Mouse (Mus musculus): ENCODE data around the gene Ebf3. TPM values are rescaled to one million over a fixed set of nuclear protein-coding genes. Genes with fewer than 3 reads are reported as not detected.

Gene Ebf3
- polyA plus RNA-seq, 1 experiment from 2014 or later: 9.8 TPM

DNA sequence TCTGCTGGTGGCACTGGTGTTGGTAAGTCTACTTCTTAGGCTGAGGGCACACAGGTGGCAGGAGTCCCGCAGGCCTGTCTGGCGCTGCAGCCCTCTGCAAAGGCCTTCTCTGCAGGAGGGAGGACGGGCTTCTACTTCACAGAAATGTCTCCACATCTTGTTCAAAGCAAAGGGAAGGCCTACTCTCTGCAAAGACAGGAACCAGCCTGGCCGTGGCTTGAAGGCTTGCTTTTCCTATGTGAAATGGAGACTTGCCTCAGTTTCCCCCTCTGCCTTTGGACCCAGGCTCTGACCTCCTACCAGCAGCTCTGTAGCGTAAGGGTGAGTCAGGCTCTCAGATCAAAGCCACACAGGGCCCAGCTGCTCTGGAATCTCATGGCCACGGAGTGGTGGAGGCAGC is 117.7 kb downstream of the Ebf3 start:
- Histone ChIP-seq H3K9ac (ENCODE audit: low read length) (no peak overlapping the region), H3K4me2 (ENCODE audit: low read depth, severe bottlenecking) (no peak overlapping the region), H3K4me3 (ENCODE audit: low read depth, low read length) (no peak overlapping the region), H3K27me3 (ENCODE audit: control insufficient read depth, insufficient read depth, low read length) (no peaks in the 10 kb centered on the region), H3K9me3 (ENCODE audit: control insufficient read depth, low read length) (no peaks in the 10 kb centered on the region), H3K36me3 (ENCODE audit: control insufficient read depth, insufficient read depth, low read length) (0 out of 2 replicates have a peak, but pooled peaks cover 2% of the 10 kb centered on the region), H3K4me1 (ENCODE audit: control insufficient read depth, insufficient read depth, low read length) (no peaks in the 10 kb centered on the region), H3K27ac (replicated peaks; ENCODE audit: low read depth, low read length) (no peak overlapping the region)
- WGBS: 83% methylated on average over 6 of the region's 6 CpGs
- DNase-seq (ENCODE audit: low spot score): no peak
- ATAC-seq (ENCODE audit: insufficient number of reproducible peaks, low FRiP score, low TSS enrichment, low read depth): no peak

DNA sequence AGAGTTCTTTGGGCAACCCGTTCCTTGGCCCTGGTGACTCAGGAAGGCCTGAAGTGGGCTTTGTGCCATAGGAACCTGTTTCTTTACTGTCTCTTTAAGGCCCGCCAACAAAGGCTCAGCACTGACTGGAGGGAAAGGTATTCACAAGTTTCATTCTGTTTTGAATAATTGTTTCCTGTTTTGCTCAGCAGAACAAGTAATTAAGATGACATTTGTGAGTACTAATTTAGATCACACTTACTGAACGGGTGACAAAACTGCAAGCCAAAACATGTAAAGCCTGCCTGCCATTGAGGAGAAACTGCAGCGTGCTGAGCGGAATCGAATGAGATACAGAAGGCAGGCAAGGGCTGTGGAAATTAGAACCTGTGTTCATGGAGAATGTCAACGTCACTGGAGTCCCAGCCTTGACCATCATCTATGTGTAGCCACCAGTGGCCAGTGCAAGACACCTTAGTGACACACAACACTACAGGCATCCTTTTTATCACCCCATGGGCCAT is 121.4 kb downstream of the Ebf3 start:
- 64% methylated on average over 7 of the region's 7 CpGs for WGBS
- ATAC-seq (ENCODE audit: insufficient number of reproducible peaks, low FRiP score, low TSS enrichment, low read depth) (no peak), DNase-seq (ENCODE audit: low spot score) (no peak)
- no peak overlapping the region for H3K9ac ChIP-seq (ENCODE audit: low read length)
- H3K27ac ChIP-seq (replicated peaks; ENCODE audit: low read depth, low read length): no peak overlapping the region
- no peak overlapping the region for H3K4me2 ChIP-seq (ENCODE audit: low read depth, severe bottlenecking)
- no peak overlapping the region for H3K4me3 ChIP-seq (ENCODE audit: low read depth, low read length)
- H3K4me1 ChIP-seq (ENCODE audit: control insufficient read depth, insufficient read depth, low read length): no peaks in the 10 kb centered on the region
- H3K27me3 ChIP-seq (ENCODE audit: control insufficient read depth, insufficient read depth, low read length): no peaks in the 10 kb centered on the region
- H3K36me3 ChIP-seq (ENCODE audit: control insufficient read depth, insufficient read depth, low read length): no peaks in the 10 kb centered on the region
- H3K9me3 ChIP-seq (ENCODE audit: control insufficient read depth, low read length): no peaks in the 10 kb centered on the region

- H3K4me3 ChIP-seq (ENCODE audit: low read depth, low read length): no peak overlapping the region
- H3K27ac ChIP-seq (replicated peaks; ENCODE audit: low read depth, low read length): no peak overlapping the region
- H3K9me3 ChIP-seq (ENCODE audit: control insufficient read depth, low read length): no peaks in the 10 kb centered on the region
- ATAC-seq (ENCODE audit: insufficient number of reproducible peaks, low FRiP score, low TSS enrichment, low read depth) (no peak), DNase-seq (ENCODE audit: low spot score) (no peak)
- H3K36me3 ChIP-seq (ENCODE audit: control insufficient read depth, insufficient read depth, low read length): no peaks in the 10 kb centered on the region
- no peak overlapping the region for H3K4me2 ChIP-seq (ENCODE audit: low read depth, severe bottlenecking)
- WGBS: 60% methylated on average over 12 of the region's 12 CpGs
- no peaks in the 10 kb centered on the region for H3K4me1 ChIP-seq (ENCODE audit: control insufficient read depth, insufficient read depth, low read length)
- no peak overlapping the region for H3K9ac ChIP-seq (ENCODE audit: low read length)
- no peaks in the 10 kb centered on the region for H3K27me3 ChIP-seq (ENCODE audit: control insufficient read depth, insufficient read depth, low read length)
Observed at GRCm38 (mm10) chr7:137191889-137192288, 122.4 kb downstream of the Ebf3 start.

GRCm38 (mm10) chr7:137172278-137172677 is 142.0 kb downstream of the Ebf3 start:
- no peaks in the 10 kb centered on the region for H3K4me1 ChIP-seq (ENCODE audit: control insufficient read depth, insufficient read depth, low read length)
- ATAC-seq (ENCODE audit: insufficient number of reproducible peaks, low FRiP score, low TSS enrichment, low read depth): no peak
- no peaks in the 10 kb centered on the region for H3K9me3 ChIP-seq (ENCODE audit: control insufficient read depth, low read length)
- H3K27ac ChIP-seq (replicated peaks; ENCODE audit: low read depth, low read length): no peak overlapping the region
- H3K27me3 ChIP-seq (ENCODE audit: control insufficient read depth, insufficient read depth, low read length): 0 out of 2 replicates have a peak, but pooled peaks cover 2% of the 10 kb centered on the region
- no peak overlapping the region for H3K9ac ChIP-seq (ENCODE audit: low read length)
- H3K4me2 ChIP-seq (ENCODE audit: low read depth, severe bottlenecking): no peak overlapping the region
- no peaks in the 10 kb centered on the region for H3K36me3 ChIP-seq (ENCODE audit: control insufficient read depth, insufficient read depth, low read length)
- H3K4me3 ChIP-seq (ENCODE audit: low read depth, low read length): no peak overlapping the region
- whole genome bisulfite sequencing: 32% methylated on average over 9 of the region's 9 CpGs
- no peak for DNase-seq (ENCODE audit: low spot score)

DNA sequence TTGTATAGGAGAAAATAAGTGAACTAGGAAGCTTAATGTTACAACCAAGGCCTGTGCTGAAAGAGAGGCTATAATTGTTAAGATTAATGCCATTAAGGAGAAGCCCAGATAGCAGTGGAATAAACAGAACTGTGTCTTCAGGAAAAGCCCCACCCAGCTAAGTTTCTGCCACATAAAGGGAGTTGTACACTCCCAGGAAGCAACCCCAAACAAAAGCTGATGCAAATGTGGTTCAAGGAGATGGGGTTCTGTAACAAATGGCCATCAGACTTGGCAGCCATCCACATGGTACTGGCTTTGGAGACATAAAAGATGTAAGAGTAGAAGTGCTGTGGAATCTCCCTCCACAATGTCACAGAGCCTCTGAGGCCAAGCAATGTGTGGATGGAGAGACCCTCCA is 155.2 kb downstream of the Ebf3 start:
- Histone ChIP-seq H3K9me3 (ENCODE audit: control insufficient read depth, low read length) (no peaks in the 10 kb centered on the region), H3K27me3 (ENCODE audit: control insufficient read depth, insufficient read depth, low read length) (no peaks in the 10 kb centered on the region), H3K9ac (ENCODE audit: low read length) (no peak overlapping the region), H3K4me2 (ENCODE audit: low read depth, severe bottlenecking) (no peak overlapping the region), H3K27ac (replicated peaks; ENCODE audit: low read depth, low read length) (no peak overlapping the region), H3K4me3 (ENCODE audit: low read depth, low read length) (no peak overlapping the region), H3K36me3 (ENCODE audit: control insufficient read depth, insufficient read depth, low read length) (no peaks in the 10 kb centered on the region), H3K4me1 (ENCODE audit: control insufficient read depth, insufficient read depth, low read length) (no peaks in the 10 kb centered on the region)
- DNase-seq (ENCODE audit: low spot score) (no peak), ATAC-seq (ENCODE audit: insufficient number of reproducible peaks, low FRiP score, low TSS enrichment, low read depth) (no peak)

GRCm38 (mm10) chr7:137154623-137155022 is 159.6 kb downstream of the Ebf3 start:
- DNase-seq (ENCODE audit: low spot score) (no peak), ATAC-seq (ENCODE audit: insufficient number of reproducible peaks, low FRiP score, low TSS enrichment, low read depth) (no peak)
- no peaks in the 10 kb centered on the region for H3K36me3 ChIP-seq (ENCODE audit: control insufficient read depth, insufficient read depth, low read length)
- H3K9ac ChIP-seq (ENCODE audit: low read length): no peak overlapping the region
- 82% methylated on average over 2 of the region's 2 CpGs for WGBS
- H3K27ac ChIP-seq (replicated peaks; ENCODE audit: low read depth, low read length): no peak overlapping the region
- no peak overlapping the region for H3K4me2 ChIP-seq (ENCODE audit: low read depth, severe bottlenecking)
- H3K9me3 ChIP-seq (ENCODE audit: control insufficient read depth, low read length): no peaks in the 10 kb centered on the region
- no peaks in the 10 kb centered on the region for H3K27me3 ChIP-seq (ENCODE audit: control insufficient read depth, insufficient read depth, low read length)
- no peak overlapping the region for H3K4me3 ChIP-seq (ENCODE audit: low read depth, low read length)
- no peaks in the 10 kb centered on the region for H3K4me1 ChIP-seq (ENCODE audit: control insufficient read depth, insufficient read depth, low read length)

DNA sequence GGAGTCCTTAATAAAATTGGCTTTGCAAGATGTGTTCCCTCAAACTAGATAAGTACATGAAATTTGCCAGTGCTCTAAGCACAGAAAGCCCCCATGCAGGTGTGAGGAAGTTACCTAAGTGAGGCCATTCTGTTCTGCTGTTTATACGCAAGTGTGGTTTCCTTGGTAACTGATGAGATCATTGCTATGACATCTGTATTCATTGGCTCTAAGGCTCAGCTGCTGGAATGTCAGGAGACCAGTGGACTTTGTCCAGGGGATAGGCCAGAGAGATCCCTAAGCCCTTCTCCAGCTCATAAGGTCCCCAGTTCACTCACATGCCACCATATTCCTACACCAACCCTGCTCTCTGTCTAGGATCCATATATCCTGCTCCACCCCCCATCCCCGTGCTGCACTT is 162.4 kb downstream of the Ebf3 start:
- no peaks in the 10 kb centered on the region for H3K36me3 ChIP-seq (ENCODE audit: control insufficient read depth, insufficient read depth, low read length)
- no peak for DNase-seq (ENCODE audit: low spot score)

GRCm38 (mm10) chr7:137147101-137147500 is 167.1 kb downstream of the Ebf3 start:
- 15% methylated on average over 12 of the region's 12 CpGs for WGBS

More for the DNA sequence above, 162.4 kb downstream of the Ebf3 start:
- 81% methylated on average over 2 of the region's 2 CpGs for WGBS
- no peak for ATAC-seq (ENCODE audit: insufficient number of reproducible peaks, low FRiP score, low TSS enrichment, low read depth)
- Histone ChIP-seq H3K9ac (ENCODE audit: low read length) (no peak overlapping the region), H3K4me3 (ENCODE audit: low read depth, low read length) (no peak overlapping the region), H3K4me2 (ENCODE audit: low read depth, severe bottlenecking) (no peak overlapping the region), H3K4me1 (ENCODE audit: control insufficient read depth, insufficient read depth, low read length) (peaks cover 13% of the 10 kb centered on the region), H3K9me3 (ENCODE audit: control insufficient read depth, low read length) (no peaks in the 10 kb centered on the region), H3K27ac (replicated peaks; ENCODE audit: low read depth, low read length) (no peak overlapping the region), H3K27me3 (ENCODE audit: control insufficient read depth, insufficient read depth, low read length) (no peaks in the 10 kb centered on the region)

More at GRCm38 (mm10) chr7:137147101-137147500, 167.1 kb downstream of the Ebf3 start:
- Histone ChIP-seq H3K9ac (ENCODE audit: low read length) (no peak overlapping the region), H3K4me1 (ENCODE audit: control insufficient read depth, insufficient read depth, low read length) (peaks cover 19% of the 10 kb centered on the region), H3K9me3 (ENCODE audit: control insufficient read depth, low read length) (no peaks in the 10 kb centered on the region; the same call in 1 of the 2 replicates), H3K27ac (replicated peaks; ENCODE audit: low read depth, low read length) (no peak overlapping the region), H3K27me3 (ENCODE audit: control insufficient read depth, insufficient read depth, low read length) (no peaks in the 10 kb centered on the region), H3K36me3 (ENCODE audit: control insufficient read depth, insufficient read depth, low read length) (no peaks in the 10 kb centered on the region), H3K4me2 (ENCODE audit: low read depth, severe bottlenecking) (peak overlapping the region; percentile 13; the same call in 1 of the 2 replicates), H3K4me3 (ENCODE audit: low read depth, low read length) (no peak overlapping the region)
- DNase-seq (ENCODE audit: low spot score) (peak; percentile 56), ATAC-seq (ENCODE audit: insufficient number of reproducible peaks, low FRiP score, low TSS enrichment, low read depth) (no peak)
